Mouse (Mus musculus): ENCODE results near the gene Laptm4a. TPM values are rescaled to one million over a fixed set of nuclear protein-coding genes. Genes with fewer than 3 reads are reported as not detected.

Laptm4a gene
- polyA plus RNA-seq, 1 experiment from 2014 or later, result 215 TPM

DNA sequence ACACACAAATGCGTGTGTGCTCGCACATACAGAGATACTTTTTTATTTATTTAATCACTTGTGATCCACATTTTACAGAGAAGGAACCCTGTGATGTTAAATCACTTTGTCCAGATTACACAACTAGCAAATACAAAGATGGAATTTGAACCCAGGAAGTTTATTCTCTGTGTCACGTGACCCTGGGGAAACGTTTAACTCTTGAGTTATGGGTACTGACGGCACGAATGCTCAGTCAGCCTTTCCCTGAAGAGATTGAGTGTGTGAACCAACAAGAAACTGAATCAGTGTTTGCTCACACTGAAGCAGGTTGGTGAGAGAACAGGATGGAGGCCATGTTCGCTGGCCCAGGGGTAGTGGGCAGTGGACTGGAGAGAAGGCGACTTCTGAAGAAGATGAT, 39.1 kb upstream of the Laptm4a start:
- Histone ChIP-seq H3K36me3 (ENCODE audit: insufficient read depth) (no peaks in the 10 kb centered on the region), H3K4me1 (ENCODE audit: insufficient read depth) (peaks cover 13% of the 10 kb centered on the region), H3K4me2 (no peak overlapping the region), H3K4me3 (ENCODE audit: low read depth, low read length) (no peak overlapping the region), H3K27me3 (ENCODE audit: insufficient read depth, low read length) (no peaks in the 10 kb centered on the region), H3K9ac (no peak overlapping the region), H3K27ac (ENCODE audit: low read depth) (no peak overlapping the region), H3K9me3 (ENCODE audit: low read depth, low read length) (no peaks in the 10 kb centered on the region)
- TF ChIP-seq CTCF (IDR thresholded peaks at IDR 0.05; ENCODE audit: low read depth), result no peak
- 55% methylated on average over 8 of the region's 8 CpGs for WGBS
- DNase-seq (no peak), ATAC-seq (ENCODE audit: insufficient read depth) (no peak)

DNA sequence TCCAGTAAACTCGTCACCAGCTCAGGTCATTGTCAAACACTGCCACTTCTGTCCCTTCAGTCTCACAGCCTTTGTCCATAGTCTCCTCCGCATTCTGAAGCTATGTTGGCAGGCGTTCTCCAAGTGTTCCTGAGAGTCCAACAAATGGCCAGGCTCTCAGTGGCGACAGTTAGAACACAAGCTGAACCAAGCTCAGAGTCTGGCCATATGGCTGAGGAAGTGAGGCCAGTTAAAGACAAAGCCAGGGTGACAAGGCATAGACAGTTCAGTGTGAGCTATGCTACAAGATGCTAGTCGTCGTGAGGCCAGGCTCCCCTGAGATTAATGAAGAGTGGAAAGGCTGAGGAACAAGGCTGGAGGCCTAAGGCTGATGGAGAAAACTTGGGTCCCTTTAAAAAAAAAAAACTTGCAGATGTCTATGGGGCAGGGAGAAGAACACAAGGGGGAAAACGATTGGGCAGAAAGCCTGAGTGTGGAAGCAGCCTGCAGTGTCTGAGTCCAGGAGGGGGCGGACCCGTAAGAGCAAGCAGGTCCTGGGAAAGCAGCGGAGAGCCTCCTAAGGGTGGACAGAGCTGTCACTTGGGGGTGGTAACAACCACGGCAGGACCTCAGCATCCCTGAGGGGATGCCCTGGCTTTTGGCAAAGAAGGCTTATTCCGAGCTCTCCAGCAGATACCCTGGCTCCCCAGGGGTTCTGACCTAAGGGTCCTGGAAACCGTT, 36.9 kb upstream of the Laptm4a start:
- ATAC-seq (ENCODE audit: insufficient read depth), result peak; percentile 45
- no peaks in the 10 kb centered on the region for H3K36me3 ChIP-seq (ENCODE audit: insufficient read depth)

DNA sequence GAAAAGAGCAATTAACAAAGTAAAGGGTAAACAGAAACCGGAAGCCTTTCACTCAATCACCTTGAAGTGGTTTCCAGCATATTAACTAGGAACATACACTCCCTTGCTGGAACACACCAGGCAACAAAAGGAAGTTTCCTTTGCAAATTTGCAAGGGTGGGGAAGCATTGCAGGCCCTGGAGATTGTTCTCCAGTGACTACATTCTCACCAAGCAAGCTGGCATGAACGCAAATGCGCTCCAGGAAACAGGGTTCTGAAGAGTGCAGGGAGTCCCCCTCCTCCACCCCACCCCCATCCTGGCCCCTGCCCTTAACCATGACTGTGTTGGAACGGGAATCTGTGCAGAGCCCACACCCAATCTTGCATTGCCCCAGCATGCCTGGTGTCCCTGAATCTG, 36.3 kb upstream of the Laptm4a start:
- peak overlapping the region; percentile 50 for H3K27ac ChIP-seq (ENCODE audit: low read depth)
- H3K36me3 ChIP-seq (ENCODE audit: insufficient read depth), result no peaks in the 10 kb centered on the region
- peak; percentile 38 for DNase-seq
- peaks cover 13% of the 10 kb centered on the region for H3K4me1 ChIP-seq (ENCODE audit: insufficient read depth)
- no peak for TF ChIP-seq CTCF (IDR thresholded peaks at IDR 0.05; ENCODE audit: low read depth)
- H3K9ac ChIP-seq, result no peak overlapping the region
- H3K4me3 ChIP-seq (ENCODE audit: low read depth, low read length), result no peak overlapping the region
- H3K9me3 ChIP-seq (ENCODE audit: low read depth, low read length), result no peaks in the 10 kb centered on the region
- H3K27me3 ChIP-seq (ENCODE audit: insufficient read depth, low read length), result no peaks in the 10 kb centered on the region
- ATAC-seq (ENCODE audit: insufficient read depth), result peak; percentile 49; the same call in 1 of the 2 replicates
- H3K4me2 ChIP-seq, result peak overlapping the region; percentile 44
- 11% methylated on average over 4 of the region's 4 CpGs for WGBS

More for the DNA sequence above, 36.9 kb upstream of the Laptm4a start:
- Histone ChIP-seq H3K4me2 (peak overlapping the region; percentile 44), H3K27me3 (ENCODE audit: insufficient read depth, low read length) (no peaks in the 10 kb centered on the region), H3K27ac (ENCODE audit: low read depth) (peak overlapping the region; percentile 50; the same call in 1 of the 2 replicates), H3K4me3 (ENCODE audit: low read depth, low read length) (no peak overlapping the region), H3K9me3 (ENCODE audit: low read depth, low read length) (no peaks in the 10 kb centered on the region), H3K9ac (no peak overlapping the region), H3K4me1 (ENCODE audit: insufficient read depth) (peaks cover 13% of the 10 kb centered on the region)
- WGBS, result 20% methylated on average over 13 of the region's 13 CpGs
- DNase-seq, result peak; percentile 61
- TF ChIP-seq CTCF (IDR thresholded peaks at IDR 0.05; ENCODE audit: low read depth), result no peak; the same call in 1 of the 2 replicates

DNA sequence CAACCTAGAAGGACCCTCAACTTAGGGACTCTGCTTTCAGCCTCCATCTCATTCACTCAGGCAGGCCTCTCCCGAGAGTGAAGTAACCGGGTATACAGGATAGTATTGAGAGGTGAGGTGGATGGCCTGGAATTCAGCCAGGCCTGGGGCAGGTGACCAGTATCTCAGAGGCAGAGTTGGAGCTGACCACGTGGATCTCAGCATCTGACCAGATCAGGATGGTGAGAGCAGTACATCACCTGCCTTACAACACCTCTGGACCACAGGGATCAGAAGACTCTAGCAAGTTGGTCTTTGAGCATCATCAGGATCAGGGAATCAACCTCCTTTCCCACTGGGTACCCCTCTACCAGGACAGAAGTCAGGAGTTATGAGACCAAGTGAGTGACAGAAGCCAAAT, 35.5 kb upstream of the Laptm4a start:
- no peak for TF ChIP-seq CTCF (IDR thresholded peaks at IDR 0.05; ENCODE audit: low read depth)
- no peak overlapping the region for H3K4me2 ChIP-seq
- WGBS, result 40% methylated on average over 3 of the region's 3 CpGs
- no peak overlapping the region for H3K4me3 ChIP-seq (ENCODE audit: low read depth, low read length)
- H3K9me3 ChIP-seq (ENCODE audit: low read depth, low read length), result no peaks in the 10 kb centered on the region
- no peaks in the 10 kb centered on the region for H3K36me3 ChIP-seq (ENCODE audit: insufficient read depth)
- H3K4me1 ChIP-seq (ENCODE audit: insufficient read depth), result peaks cover 13% of the 10 kb centered on the region
- no peaks in the 10 kb centered on the region for H3K27me3 ChIP-seq (ENCODE audit: insufficient read depth, low read length)
- no peak overlapping the region for H3K9ac ChIP-seq
- ATAC-seq (ENCODE audit: insufficient read depth) (no peak), DNase-seq (no peak)
- peak overlapping the region; percentile 38; the same call in 1 of the 2 replicates for H3K27ac ChIP-seq (ENCODE audit: low read depth)

DNA sequence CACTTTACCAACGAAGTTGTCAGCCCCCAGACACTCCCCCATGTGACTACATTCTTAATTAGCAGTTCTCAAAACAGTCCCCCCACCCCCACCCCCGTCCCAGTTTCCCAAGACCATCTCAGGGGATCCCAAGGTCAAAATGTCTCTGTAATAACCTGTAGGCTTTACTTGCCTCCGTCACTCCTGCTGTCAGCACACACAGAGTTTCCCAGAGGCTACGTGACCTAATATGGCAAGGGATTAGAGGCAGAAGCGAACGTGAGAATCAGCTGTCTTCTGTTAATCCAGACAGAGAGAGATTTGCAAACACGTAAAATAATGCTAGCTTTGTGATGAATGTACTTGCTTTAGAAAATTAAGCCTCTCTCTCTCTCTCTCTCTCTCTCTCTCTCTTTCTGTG, 33.0 kb upstream of the Laptm4a start:
- H3K27me3 ChIP-seq (ENCODE audit: insufficient read depth, low read length), result no peaks in the 10 kb centered on the region
- no peak for ATAC-seq (ENCODE audit: insufficient read depth)
- no peak overlapping the region for H3K9ac ChIP-seq
- H3K27ac ChIP-seq (ENCODE audit: low read depth), result no peak overlapping the region
- no peaks in the 10 kb centered on the region for H3K36me3 ChIP-seq (ENCODE audit: insufficient read depth)
- no peak overlapping the region for H3K4me3 ChIP-seq (ENCODE audit: low read depth, low read length)
- no peaks in the 10 kb centered on the region for H3K9me3 ChIP-seq (ENCODE audit: low read depth, low read length)
- no peak overlapping the region for H3K4me2 ChIP-seq
- no peak for DNase-seq
- H3K4me1 ChIP-seq (ENCODE audit: insufficient read depth), result peaks cover 13% of the 10 kb centered on the region
- 37% methylated on average over 7 of the region's 7 CpGs for WGBS
- TF ChIP-seq CTCF (IDR thresholded peaks at IDR 0.05; ENCODE audit: low read depth), result no peak

DNA sequence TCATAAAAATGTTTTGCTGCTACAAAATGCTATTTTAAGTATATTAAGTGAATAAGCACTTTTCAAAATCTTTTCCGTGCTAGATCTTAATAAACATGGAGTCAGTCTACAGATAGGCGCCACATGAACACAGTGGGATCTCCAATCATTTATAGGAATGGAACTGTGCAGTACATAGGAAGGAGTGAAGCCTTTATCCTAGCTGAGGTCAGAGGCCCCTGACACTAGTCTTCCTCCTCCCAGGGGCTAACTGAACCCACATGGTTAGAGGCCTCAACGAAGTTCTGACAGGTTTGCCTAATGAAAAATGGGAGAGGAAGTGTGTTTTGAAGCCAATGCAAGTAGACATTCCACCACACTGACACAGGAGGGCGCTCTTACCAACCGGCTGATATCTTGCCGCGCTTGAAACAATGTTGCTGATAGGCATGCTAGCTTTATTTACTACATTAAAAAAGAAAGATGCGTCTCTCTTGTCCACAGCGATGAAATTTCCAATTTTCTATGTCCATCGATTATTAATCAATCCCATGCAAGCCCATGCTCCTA, 32.3 kb upstream of the Laptm4a start:
- Histone ChIP-seq H3K4me3 (ENCODE audit: low read depth, low read length) (no peak overlapping the region), H3K9me3 (ENCODE audit: low read depth, low read length) (no peaks in the 10 kb centered on the region), H3K4me1 (ENCODE audit: insufficient read depth) (peaks cover 13% of the 10 kb centered on the region), H3K27me3 (ENCODE audit: insufficient read depth, low read length) (no peaks in the 10 kb centered on the region), H3K4me2 (no peak overlapping the region), H3K9ac (no peak overlapping the region), H3K27ac (ENCODE audit: low read depth) (no peak overlapping the region), H3K36me3 (ENCODE audit: insufficient read depth) (no peaks in the 10 kb centered on the region)
- 17% methylated on average over 10 of the region's 10 CpGs for WGBS
- no peak for ATAC-seq (ENCODE audit: insufficient read depth)
- peak; percentile 94 for TF ChIP-seq CTCF (IDR thresholded peaks at IDR 0.05; ENCODE audit: low read depth)
- peak; percentile 90 for DNase-seq

DNA sequence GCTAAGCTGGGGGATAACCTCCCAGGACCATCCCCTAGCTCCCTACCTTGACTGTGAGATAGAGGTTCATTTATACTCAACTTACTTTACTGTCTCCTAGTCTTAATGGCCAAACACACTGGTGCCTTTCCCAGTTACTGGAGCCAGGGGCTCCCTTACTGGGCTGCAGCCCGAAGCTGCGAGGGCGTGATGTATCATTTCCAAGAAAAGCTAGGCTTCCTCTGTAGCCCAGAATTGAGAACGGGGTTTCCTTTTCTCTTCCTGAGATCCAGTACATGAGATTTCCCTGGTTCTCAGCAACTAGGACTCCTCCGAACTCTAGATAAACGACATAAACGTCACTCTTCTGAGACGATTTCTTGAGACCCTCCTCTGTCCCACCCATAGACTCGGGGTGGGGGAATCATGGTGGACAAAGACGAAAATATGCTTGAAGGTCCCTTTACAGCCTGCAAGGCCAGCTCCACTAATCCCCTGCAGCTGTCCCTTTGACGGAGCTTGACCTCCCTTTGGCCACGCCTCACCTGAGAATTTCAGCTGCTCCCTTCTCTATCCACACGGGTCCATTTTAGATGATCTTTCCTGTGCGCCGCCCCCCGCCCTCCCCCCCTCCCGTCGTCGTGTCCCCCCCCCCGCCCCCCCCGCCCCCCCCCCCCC, 28.5 kb upstream of the Laptm4a start:
- H3K27ac ChIP-seq (ENCODE audit: low read depth), result no peak overlapping the region
- H3K27me3 ChIP-seq (ENCODE audit: insufficient read depth, low read length), result no peaks in the 10 kb centered on the region
- no peaks in the 10 kb centered on the region for H3K36me3 ChIP-seq (ENCODE audit: insufficient read depth)
- H3K4me1 ChIP-seq (ENCODE audit: insufficient read depth), result no peaks in the 10 kb centered on the region
- TF ChIP-seq CTCF (IDR thresholded peaks at IDR 0.05; ENCODE audit: low read depth), result no peak
- H3K9ac ChIP-seq, result no peak overlapping the region
- no peak overlapping the region for H3K4me3 ChIP-seq (ENCODE audit: low read depth, low read length)
- ATAC-seq (ENCODE audit: insufficient read depth), result no peak
- WGBS, result 33% methylated on average over 16 of the region's 21 CpGs
- no peak for DNase-seq
- H3K4me2 ChIP-seq, result peak overlapping the region; percentile 41; the same call in 1 of the 2 replicates
- H3K9me3 ChIP-seq (ENCODE audit: low read depth, low read length), result no peaks in the 10 kb centered on the region

Measured in lung, embryonic 14.5 days (tissue).